Mouse (Mus musculus): ENCODE measurements around the gene Gm48551.

Gm48551 gene

DNA sequence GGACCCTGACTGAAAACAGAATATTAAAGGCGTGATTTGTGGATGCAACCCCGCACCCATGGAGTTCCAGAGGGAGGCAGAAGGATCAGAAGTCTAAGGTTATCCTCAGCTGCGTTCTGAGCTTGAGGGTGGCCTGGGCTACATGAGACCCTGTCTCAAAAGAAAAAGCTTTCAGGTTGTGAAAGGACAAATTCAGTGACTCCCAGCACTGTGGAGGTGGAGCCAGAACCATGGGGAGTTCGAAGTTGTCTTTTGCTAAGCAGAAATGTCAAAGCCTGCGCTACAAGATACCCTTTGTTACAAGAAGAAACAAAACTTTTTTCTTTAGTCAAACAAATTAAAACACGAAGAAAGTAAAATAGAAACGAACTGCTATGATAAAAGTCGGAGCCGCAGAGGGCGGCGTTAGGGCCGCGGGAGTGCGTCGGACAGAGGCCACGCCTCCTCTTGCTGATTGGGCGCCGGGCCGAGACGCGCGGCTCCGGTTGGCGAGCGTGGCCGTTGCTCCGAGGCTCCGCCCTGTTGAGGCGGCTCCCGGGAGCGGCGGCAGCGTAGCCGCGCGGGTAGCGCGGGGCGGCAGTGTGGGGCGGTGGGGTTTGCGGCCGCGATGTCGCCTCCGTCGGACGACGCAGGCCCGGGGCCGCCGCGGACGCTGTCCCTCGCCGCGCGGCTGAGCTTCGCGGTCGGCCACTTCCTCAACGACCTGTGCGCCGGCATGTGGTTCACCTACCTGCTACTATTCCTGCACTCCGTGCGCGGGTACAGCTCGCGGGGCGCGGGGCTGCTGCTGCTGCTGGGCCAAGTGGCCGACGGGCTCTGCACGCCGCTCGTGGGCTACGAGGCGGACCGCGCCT is 27.0 kb upstream of the Gm48551 start, which contains the start of gene Mfsd12:
Mfsd12 (plus strand) TSS at position 501 of the 854 bp plus-strand sequence.
- peak; percentile 95 for DNase-seq

DNA sequence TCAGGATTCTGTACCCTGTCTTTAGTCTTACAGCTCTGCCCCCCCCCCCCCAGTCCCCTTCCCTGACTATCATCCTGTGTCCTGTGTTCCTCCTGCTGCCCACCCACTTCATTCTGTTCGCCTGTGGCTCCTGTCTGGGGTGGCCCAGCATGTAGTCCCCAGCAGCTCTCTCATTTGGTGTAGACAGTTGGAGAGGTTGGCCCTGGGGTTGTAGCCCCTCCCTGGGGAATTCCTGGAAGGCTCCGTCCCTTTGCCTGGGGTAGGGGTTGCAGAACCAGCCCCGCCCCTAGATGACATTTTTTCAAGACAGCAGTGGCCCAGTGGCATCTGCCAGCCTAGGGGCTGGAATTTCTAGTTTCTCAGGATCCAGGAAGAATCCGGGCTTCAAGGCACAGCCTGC is 26.1 kb upstream of the Gm48551 start:
- no peak for DNase-seq

DNA sequence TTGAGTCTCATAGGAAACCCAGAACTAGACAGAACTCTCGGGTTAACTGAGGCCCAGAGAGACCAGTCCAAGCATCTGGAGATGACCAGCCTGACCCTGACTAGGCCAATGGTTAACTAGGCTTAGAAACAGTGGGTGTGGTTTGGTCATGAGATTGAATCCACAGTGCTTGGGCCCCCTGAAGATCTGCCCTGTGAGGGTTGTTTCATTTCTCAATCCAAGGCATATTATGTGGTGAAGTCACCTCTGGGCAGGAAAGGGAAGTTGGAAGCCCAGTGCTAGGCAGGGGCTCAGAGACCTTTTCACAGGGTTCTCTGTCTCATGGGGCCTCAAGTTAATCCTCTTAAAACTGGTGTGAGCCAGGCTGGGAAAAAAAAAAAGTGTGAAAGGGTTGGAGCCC is 25.4 kb upstream of the Gm48551 start:
- DNase-seq: peak; percentile 66

DNA sequence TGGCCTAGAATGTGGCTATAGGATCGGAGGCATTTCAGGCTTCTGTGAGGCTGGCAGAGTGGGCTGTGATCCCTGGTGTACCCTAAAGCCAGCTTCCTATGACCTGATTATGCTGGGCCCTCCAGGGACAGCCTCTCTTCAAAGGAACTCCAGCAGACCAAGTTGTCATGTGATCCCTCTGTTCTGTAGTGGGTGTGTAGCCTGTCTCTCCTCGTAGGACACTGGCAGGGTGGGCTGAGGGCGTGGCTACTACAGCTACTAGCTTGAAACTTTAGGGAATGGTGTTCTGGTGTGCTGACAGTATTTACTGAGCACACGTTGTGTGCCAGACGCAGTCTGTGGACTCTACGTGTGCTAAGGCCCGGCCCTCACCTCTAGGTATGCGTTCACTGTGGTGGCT is 23.5 kb upstream of the Gm48551 start:
- no peak for DNase-seq

DNA sequence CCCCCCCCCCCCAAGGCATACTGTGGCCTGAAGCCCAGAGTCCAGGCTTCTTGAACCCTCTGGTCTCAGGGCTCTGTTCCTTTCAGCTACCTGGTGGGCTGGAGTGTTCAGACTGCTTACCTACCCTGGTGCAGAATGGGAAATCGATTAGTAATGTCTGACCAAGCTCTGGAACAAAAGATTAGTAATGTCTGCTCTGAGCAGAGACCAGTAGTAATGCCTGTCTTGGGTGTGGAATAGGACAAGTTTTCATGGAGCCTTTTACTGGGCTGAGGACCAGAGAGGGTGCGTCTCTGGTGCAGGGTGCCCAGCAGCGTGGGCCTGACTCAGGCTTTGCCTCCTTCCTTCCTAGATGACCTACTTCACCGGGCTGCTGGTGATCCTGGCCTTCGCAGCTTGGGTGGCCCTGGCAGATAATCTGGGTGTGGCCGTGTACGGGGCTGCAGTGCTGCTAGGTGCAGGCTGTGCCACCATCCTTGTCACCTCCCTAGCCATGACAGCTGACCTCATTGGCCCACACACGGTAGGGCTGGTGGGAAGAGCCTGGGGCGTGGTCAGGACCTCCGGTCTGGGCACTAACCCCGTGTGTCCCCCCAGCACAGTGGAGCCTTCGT is 21.8 kb upstream of the Gm48551 start:
- no peak for DNase-seq

DNA sequence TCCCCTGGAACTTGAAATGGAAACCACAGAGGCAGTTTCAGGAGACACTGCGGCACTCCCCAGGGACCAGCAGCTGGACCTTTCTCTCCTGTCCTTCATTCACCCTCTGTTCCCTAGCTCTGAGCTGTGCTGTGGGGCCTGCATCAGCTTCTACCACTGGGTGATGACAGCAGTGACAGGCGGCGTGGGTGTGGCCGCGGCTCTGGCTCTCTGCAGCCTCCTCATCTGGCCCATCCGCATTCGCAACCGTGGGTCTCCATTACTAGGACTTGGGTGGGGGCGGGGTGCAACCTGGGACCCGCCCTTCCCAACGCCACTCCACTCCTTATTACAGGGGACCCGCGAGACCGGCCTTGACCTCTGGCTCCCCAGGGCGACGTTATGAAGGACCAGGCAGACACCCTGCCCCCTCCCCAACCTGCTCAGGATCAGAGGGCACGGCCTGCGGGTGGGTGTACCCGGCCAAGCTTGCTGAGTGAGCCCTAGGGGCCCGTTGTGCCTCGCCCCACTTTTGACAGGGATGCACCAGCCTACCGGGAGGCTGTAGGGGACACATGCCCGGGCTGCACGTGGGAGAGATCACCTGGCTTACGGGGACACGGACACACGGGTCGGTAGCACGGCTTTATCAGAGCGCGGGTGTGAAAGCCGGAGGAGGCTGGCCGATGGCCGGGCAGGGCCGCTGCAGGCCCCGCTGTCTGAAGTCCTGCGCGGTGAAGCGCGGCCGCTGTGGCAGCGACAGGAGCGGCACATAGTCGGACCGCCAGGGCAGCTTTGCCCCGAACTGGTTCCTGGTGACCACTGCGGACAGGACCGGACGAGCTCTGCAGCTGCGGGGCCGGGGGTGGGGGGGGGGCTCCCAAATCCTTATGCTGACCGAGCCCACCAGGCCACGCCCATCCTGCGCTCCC is 20.6 kb upstream of the Gm48551 start:
- peak; percentile 70 for DNase-seq

DNA sequence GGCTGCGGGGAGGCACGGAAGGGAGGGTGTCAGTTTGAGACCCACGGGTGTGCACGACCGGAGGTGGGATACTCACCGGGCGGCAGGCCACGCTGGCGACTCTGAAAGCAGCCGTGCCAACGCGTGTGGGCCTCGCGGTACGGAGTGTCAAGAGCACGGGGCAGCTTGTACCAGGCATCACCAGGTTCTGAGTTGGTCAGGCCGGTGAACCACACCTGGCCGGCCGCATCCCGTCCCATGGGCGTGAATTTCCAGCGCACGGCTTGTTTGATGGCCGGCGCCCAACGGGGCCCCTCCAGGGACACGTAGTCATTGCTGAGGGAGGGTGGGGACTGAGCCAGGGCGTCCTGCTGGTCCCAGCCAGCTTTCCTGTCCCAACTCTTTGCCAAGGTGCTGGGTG is 19.6 kb upstream of the Gm48551 start:
- DNase-seq: no peak

DNA sequence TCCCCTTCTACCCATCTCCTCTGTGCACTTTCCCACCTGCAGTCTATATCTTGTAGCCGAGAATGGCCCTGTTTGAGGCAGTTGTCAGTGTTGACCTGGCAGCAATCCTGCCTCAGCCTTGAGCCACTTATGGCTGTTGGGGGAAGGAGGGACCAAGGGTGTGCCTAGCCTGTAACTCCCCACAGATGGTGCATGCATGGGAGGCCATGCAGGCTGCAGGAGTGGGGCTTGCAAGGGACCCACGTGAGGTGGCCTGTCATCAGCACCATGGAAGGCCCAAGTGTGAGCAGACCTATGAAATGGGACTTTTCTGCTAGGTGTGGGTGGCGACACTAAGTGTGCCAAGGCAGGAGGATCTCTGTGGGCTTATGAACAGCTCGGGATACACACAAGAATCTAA is 19.2 kb upstream of the Gm48551 start:
- DNase-seq: no peak

DNA sequence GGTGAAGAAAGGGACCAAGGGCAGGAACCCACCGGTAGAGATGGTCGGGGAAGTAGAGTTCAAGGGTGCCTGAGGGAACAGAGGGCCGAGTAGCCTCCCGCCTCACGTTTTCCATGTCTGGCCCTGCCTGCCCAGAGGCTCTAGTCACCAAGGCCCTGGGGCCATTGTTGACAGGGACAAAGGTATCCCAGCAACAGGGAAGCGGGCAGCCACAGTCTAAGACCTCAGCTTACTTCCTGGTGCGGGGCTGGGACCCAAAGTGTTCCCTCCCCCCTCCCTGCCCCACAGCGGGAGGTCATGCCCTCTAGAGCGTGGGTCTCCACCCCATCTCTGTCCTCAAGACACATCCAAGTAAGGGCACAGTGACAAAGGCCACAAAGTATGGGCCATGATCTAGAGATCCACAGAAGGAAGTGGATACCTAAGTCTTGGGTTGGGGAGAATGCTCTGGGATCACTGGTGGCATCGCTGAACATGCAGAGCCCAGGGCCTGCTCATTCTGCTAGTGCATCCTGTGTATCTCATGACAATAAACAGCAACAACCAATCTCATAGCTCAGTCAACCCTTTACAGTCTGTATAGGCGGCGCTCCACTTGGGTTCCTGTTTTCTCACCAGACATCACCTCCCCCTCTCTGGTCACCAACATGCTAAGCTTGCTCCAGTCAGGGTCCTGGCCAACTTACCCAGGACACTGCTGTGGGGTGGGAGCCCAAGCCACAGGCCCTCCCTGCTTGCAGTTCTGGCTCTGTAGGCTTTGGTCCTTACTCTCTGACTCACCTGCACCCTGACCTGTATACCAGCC is 18.4 kb upstream of the Gm48551 start, which contains the start of gene 4930404N11Rik:
4930404N11Rik (minus strand) TSS at position 145 of the 805 bp plus-strand sequence.
- DNase-seq: no peak

DNA sequence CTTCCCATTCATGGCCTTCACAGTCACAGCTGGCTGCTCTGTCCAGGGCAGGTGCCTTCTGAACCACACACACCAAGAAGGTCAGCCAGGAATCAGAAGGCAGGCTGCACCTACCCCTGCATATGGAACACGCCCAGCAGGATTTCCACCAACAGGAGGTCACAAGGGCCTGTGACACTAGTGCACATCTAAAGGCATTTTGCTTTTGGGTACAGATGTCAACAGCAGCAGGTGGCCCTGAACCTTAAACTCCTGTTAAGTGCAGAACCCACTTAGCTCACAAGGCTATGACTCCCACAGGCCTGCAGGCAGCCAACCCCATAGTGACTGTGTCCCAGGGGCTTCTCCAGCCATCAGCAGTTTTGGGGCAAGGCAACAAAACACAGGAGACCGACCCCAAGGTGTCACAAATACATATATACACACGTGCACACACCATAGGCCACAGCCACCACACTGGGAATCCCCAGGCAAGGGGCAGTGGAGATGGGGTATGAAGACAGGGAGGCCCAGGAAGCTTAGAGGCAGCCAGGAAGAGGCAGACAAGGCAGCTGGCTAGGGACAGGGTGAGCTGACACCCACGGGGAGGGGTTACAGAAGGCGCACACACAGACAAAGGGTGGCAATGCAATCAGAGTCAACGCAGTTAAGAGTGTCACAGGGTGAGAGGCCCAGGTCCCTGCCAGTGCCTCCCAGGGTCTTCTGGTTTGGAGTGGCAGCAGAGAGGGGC is 17.6 kb upstream of the Gm48551 start:
- no peak for DNase-seq

DNA sequence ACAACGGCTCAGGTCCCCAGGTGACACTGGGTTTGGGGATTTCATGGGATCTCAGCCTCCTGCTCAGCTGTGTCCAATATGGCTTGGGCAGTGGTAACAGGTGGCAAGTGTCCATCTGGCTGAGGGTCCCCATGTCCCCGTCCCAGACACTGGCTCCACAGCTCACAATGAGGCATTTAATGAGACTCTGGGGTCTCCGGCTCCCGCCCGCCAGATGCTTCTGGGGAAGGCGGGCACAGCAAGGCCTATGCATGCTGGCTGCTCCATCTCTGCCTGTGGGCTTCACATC is 17.1 kb upstream of the Gm48551 start:
- DNase-seq: no peak

DNA sequence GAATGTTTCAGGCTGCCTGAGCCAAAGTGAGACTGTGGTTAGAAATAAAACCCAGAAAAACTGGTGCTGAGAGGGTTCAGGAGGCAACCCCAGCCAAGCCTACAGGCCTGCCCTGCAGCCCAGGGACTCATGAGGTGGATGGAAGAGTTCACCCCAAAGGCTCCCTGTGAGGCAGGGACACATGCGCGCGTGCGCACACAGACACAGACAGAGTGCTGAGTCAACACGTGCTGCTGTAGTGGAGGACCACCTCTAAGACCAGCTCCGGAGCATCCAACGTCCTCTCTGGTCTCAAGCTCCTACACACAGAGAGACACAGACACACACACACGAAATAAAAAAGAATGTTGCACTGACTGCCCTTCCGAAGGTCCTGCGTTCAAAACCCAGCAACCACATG is 8.9 kb upstream of the Gm48551 start:
- DNase-seq: no peak

DNA sequence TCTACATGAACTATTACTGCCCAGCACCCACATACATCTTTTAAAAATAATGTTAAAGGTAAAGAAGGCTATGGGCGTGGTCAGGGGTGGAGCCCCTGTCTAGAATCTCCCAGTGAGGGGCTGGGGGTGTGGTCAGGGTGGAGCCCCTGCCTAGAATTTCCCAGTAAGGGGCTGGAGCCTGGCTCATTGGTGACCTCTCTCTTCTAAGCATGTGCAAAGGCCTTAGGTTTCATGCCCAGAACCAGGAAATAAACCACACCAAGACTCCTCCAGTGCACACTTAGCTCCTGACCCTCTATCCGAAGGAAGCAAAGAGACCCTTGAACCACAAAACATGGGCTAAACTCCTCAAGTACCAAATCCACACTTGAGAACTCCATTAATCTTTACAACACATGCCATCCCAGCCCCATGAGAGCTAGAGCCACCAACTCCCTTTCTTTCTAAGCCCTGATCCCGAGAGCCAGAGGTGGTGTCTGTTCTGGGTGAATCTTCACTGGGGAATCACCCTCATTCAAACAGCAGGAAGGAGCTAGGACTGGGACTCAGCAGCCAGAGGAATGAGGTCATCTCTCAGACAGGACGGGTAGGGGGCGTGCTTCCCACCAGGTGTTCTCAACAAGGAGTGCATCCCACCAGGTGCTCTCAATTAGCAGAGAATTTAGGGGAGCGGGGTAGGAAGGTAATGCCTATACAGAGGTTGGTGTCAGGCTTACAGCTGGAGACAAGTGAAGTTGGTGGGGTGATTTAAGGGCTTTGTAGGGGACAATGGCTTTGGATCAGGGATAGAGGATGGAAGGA is 7.5 kb upstream of the Gm48551 start:
- DNase-seq: no peak

DNA sequence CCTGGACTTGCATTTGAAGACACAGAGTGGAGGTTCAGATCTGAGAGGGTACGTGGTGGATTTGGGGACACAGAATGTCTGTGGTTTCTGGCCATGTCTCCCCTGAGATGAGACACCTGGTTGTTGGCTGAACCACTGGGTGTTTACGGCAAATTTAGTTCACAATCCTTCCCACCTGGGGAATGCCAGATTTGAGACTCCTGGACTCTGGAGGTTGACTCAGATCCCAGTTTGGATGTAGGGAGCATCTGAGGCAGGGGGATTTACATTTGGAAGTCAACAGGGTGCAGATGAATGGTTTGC is 7.0 kb upstream of the Gm48551 start:
- no peak for DNase-seq

DNA sequence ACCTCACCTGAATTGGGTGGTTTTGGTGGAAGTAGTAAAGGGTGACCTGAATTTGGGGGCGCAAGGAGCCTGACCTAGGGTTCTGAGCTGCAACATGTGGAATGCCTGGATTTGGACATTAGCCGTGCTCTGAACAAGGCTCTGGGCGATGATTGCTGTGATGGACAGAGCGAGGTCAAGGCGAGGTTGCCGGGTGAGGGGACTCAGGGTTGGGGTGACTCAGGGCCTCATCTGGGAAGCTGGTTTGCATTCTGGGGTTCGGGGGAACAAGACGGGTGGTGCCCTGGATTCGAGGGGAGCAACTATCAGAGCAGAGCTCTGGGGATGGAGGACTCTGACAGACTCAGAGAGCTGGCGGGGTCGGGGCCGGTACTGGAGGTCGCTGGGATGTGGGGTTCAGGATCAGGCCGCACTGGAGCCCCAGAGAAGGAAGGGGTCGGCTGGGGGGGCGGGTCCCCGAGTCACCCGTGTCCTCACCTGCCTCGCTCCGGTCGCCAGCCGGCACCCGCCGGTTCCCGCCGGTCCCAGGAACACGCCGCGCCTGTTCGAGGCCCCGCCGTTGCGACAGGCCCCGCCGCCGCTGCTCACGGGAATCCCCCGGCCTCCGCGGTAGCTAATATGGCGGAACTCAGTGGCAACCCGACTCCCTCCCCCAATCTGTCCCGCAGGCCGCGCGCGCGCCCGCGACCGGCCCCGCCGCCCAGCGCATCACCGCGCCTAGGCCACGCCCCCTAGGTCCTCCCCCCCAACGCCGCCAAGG is 6.3 kb upstream of the Gm48551 start, which contains the start of gene Fzr1:
Fzr1 (minus strand) TSS at position 724 of the 760 bp plus-strand sequence.
- no peak for DNase-seq

DNA sequence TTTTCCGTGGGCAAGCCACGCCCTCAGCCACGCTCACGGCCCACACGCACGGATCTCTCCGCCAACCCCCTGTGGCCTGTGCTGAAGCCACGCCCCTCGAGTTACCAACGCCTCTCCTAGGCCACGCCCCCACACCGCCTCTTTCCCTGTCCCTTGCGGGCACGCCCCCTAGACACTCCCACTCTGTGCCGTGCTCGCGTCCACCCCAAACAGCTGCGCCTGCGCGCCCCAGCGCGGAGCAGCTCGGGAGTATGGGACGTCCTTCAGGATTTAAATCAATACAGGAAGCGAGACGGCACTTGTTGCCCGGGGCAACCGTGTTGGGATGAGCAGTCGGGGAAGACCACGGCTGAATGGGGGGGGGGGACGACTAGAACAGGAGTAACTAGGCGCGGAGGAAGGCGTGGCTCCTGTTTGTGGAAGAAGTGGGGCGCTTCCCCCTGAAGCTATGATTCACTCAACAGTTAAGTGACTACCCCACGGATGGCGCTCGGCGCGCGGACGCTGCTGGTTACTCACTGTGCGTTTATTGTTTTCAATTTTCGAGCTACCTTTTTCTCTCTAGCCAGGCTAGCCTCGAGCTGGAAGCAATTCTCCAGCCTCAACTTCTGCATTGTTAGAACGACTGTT is 5.6 kb upstream of the Gm48551 start:
- DNase-seq: peak; percentile 100

DNA sequence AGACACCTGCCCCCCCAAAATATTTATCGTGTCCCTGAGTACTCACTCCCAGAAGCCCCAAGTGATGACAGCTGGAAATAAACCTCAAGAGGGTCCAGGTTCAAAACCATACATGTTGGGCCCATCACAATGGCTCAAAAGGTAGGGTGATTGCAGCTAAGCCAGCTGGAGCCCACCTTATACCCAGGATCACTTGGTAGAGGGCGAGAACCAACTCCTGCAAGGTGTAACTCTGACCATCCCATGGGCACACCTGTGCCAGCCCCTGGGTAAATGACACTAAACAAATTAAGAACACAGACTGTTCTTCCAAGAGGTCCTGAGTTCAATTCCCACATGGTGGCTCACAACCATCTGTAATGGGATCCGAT is 5.1 kb upstream of the Gm48551 start:
- DNase-seq: no peak

DNA sequence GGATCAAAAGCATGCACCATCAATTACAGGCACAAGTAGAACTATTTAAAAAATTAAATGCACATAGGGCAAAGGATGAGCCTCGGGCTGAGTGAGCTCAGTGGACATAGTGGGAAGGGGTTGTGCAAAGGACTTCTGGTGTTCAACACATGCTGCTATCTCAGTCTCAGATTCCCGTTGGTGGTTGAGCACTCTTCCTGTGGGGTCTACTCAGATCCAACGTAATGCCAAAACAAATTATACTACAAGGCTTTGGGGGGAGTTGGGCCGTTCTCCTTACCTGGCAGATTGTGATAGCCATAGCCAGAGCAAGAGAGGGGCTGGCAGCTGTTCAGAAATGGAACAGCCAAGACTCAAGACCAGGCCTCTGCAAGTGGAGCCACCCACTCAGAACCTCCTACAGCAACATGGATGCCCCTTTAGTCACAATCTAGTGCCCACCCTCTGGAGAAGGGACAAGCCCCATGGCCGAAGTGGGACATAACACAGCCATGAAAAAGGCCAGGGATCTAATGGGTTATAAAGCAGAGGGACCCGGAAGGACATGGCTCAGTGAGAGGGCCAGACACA is 4.4 kb upstream of the Gm48551 start:
- DNase-seq: no peak

DNA sequence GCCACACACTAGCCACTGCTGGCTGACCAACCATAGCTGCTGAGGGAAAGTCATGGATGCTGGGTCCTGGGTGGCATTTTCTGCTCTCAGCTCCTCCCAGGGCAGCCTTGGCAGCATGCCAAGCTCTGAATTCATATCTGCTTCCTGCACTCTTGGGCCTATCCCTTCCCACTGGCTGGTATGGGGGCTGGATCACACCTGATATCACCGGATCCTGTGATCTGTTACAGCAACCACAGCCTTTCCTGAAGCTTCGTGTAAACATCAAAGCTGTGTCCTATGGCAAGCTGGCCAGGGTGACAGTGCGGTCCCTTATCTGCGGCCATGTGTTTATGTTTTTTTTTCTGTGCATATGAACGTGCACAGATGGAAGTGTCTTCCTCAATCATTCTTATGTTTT is 2.2 kb upstream of the Gm48551 start:
- DNase-seq: no peak

DNA sequence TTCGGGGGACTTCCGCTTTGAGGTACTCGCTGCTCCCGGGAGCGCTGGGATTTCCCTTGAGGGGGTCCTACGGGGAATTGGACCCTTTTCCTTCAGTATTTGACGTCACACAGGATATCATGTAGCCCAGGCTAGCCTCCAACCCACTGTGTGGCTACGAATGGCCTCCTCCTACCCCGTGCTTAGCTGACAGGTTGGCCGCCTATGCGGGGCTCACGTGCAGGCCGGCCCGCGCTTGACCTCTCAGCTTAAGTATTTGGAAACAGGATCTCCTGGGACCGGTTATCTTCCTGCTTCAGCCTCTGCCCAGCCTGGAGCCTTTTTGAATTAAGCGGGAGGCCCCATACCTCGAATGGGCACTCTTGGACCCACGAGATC is 328 bp downstream of the Gm48551 start:
- DNase-seq: no peak
